Mouse (Mus musculus): ENCODE measurements at regions not wholly inside any gene's neighbourhood (a gene's known extent, or its start where the extent isn't known, plus 50 kb on each side); places are given as distances from the start of the nearest gene placed in this dataset.
"Not testable (repeated sequence)": the region's sequence is repeated elsewhere in the genome, so short reads cannot be mapped to it uniquely, and the experiment has no call there.

DNA sequence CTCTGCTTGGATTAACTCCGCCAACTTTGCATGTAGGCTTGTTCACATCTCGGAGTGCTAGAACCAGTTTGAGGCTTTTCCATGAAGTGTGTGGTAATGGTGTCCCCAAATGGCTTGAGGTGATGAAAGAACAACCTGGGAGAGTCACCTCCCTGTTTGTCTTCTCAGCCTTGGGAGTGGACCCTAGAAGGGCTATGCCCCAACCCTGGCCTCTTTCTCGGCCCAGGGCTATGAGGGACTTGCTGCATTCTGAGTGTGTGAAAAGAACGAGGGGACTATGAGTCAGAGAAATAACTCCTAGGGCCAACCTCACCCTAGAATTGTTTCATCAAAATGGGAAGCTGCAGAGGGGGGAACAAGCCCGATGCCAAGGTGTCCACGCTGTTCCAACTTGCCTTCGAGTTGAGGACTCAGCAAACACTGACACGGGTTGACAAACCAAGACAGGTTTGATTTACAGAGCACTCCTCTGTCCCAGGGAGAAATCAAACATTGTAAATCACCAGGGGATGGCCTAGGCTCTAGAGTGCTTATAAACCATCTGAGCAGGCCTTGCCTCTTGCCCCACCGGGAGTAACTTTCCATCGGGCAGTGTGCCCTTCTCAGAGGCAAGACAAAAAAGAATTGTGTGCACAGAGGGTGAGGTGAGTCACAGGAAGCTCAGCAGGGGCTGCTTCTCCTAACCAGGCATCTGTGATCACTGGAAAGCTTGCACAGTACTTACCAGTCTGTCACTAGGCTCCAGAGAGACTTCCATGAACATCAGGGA is 186.3 kb upstream of the Tmem45b start:
- DNase-seq, result no peak

DNA sequence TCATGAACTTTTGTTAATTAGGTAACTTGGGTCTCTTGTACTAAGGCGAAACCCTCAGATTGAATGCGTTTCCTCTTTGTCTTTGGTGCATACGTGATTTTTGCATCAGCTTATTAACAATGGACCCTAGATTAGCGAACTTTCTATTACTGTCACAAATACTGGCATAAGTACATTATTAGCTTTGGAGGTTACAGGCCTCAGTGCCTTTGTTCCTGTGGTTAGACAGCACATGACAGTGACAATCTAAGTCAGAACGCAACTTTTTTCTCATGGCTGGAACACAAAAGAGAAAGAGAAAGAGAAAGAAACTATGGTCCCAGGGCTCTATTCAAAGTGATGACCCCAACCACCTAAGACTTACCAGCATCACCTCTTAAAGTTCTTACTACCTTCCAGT is 184.8 kb upstream of the Tmem45b start:
- no peak for DNase-seq

DNA sequence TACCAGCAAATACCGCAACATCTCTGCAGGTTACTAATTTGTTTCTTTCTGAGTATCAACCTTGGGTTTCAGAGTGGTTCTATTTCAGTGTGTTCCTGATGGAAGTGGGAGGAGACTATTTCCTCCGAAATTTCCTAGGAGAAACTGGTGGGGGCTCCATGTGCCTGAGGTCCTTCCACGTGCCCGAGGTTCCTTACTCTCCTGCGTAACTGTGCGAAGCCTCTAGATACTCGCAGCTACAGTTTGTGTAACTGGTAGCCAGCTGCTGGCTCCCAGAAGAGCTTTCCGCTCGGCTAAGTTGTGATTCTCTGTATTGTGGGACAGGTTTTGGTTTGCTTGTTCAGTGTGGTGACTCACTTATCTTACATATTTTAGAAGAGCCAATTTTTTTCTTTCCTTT is 184.3 kb upstream of the Tmem45b start:
- DNase-seq, result no peak

DNA sequence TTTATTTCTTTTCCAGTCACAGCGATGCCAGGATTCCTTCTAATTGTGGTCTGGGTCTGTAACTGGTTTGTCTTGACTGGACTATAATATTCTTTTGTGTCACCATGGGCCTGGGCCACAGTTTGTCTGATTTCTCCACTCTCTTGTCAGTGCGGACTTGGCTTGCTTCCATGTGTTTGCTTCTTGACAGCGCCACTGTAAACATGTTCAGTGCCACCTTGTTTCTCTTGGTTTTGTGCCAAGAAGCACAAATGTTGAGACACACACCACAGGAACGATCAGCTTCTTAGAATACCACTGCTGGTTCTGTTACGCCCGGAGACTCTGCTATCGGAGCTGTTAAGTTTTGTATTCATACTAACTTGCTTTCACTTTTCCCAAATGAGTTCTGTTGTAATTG is 180.9 kb upstream of the Tmem45b start:
- DNase-seq, result no peak

DNA sequence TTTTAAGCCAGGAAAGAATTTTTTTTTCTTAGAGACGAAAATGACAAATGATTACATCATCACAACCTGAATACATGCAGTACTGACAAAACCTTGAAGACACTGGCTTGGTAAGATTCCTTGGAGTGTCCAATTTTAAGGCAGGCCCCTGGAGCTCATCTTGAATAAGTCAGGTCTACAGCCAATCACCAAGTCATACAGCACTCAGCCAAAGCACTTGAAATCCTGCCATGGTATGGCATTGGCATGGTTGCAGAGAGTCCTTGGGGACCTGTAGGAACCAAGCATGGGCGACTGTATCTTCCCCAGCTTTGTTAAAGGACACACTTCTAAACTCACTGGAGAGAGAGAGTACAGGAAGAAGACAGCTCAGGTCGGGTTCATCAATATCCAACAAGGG is 179.8 kb upstream of the Tmem45b start:
- no peak for DNase-seq

DNA sequence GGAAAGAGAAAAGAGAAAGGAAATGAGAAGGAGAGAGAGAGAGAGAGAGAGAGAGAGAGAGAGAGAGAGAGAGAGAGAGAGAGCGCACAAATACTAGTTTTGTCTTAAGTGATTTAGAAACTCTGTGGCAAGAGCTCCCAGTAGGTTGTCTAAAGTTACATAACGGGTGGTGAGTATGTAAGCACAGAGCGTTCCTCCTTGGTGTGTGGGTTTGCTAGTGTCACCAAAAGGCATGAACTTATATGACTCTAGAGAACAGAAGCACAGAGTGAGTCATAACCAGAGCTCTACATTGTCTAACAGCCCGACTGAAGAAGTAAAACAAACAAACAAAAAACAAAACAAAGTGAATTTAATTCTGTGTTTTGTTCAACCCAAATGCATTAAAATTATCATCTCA is 177.9 kb upstream of the Tmem45b start:
- no peak for DNase-seq

DNA sequence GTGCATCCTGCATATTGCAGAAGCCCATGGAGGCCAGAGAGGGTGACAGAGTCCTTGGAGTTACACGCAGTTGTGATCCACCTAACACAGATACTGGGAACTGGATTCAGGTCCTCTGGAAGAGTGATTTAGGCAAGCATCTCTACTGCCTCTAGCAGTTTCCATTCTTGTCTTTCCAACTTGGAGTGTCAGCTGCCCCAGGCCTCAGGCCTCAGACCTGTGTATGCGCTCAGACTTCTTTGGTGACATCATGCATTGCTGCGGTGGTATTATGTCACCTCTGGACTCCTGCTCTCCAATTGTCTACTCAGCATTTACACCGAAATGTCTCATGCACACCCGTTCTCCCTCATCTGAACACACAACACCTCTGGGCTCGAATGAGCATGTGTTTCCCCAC is 164.0 kb upstream of the Tmem45b start:
- no peak for DNase-seq

DNA sequence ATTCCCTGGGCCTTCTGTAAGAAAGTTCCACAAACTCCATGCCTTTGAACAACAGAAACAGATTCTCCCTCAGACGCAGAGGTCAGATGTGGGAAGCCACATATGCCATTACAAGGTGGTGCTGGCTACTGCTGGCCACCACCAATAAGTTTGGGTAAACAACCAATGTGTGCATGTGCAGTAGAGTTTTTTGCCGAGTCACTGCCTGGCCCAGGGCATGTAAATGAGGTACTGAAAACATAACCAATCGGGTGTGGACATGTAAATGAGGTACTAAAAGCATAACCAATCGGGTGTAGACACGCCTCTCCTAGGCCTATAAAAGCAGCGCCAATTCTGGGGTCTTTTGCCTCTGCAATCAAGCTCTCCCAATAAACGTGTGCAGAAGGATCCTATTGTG is 157.3 kb upstream of the Tmem45b start:
- not testable (repeated sequence) for DNase-seq

DNA sequence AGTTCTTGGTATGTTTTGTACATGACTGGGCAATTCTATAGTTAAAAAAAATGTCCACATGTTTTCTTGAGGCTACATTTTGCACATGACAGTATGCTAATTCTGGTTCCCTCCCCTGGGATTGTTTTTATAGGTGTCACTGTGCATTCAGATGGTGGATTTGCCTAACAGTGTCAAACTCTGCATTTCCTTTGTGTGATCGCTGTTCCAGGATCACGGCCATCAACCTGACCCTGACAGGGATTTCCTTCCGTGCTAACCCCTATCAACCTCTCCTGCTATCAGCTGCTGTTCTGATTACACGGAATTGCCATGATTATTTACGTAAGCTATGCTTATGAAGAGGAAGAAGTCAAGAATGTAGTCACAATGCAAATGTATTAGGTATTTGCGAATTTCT is 155.1 kb upstream of the Tmem45b start:
- no peak for DNase-seq

DNA sequence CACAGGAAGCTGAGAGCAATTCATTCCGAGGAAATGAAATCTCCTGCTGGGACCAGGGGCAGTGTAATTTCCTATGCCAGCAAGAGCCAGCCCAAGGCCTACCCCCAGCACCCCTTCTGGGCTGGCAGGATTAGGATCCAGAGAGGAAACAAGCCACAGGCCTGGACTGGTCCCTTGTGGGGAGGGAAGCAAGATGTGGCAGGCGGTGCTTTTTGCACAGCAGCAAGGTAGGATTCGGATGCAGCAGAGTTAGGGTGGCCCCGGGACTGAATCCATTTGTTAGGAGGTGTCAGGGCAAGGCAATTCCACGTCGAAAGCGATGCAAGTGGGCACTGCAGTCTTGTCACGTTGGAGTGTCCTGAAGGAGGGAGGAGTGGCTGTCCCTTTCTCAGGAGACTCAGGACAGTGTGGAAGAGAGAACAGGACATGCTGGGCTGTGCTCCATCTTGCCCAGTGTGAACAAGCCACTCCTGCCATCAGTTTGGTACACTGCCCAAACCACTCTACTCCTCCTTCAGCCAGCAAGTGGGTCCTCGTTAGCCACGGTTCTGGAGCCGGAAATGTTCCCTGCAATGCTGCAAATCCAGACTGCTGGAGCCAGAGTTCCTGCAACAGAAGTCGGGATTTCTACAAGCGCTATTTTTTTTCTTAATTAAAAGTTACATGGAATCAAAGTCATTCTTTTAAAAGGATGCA is 150.1 kb upstream of the Tmem45b start:
- DNase-seq, result no peak

DNA sequence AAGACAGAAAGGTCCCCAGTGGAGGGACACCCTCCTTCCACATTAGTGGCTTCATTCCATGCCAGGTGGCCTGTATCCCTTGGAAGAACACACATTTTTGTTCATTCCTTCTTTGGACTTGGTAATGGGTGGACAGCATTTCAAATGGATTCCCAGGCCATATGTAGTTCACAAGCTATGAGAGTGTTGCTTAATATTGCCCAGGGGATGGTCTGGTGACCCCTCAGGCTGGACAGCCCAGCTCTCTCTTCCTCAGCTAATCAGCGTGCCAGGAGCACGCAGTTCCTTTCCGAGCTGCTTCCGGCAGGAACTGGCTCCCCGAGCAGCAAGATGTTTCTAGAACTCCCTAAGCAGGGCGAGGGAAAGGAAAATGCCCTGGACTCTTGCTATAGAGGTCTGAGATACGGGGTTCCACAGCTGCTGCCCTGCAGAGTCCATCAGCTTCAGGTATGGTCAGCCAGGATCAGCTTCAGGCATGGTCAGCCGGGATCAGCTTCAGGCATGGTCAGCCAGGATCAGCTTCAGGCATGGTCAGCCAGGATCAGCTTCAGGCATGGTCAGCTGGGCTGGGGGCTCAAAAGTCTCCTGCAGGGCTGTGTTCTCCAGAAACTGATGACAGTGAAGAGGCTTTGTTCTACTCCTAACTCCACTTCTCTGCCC is 146.9 kb upstream of the Tmem45b start:
- DNase-seq, result no peak

DNA sequence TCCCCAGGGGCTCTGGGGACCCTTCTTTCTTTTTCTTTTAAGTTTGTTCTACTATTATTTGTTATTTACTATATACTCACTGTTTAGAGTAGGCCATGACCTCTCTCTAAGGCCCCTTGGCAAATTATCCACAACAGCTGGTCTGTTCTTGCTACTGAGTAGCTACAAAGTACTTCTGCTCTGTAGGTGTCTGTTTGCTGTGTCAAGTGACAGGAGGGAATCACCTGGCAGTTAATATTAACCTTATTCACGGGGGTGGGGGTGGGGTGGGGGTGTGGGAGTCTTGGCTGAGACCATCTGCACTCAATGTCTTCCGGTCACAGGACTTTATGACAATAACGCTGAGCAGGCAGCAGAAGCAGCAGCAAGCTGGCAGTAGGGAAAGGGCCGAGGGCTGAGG is 146.4 kb upstream of the Tmem45b start:
- no peak for DNase-seq

DNA sequence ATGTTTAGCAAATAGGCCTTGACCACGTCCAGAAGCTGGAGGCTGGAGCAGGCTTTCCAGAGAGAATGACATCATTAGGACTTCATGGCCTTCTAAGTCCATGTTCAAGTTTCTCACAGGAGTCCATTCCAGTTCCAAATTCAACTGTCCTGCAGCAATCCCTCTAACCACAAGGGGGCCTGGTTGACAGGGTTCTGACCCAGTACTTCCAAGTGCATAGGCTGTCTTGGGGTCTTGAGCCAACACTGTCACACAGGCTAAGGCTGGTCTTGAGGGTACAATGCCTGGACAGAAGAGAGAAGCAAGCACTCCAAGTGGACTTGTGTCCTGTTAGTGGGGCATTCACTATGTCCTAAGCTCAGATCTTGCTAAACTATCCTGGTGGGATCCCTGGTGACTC is 145.9 kb upstream of the Tmem45b start:
- no peak for DNase-seq

DNA sequence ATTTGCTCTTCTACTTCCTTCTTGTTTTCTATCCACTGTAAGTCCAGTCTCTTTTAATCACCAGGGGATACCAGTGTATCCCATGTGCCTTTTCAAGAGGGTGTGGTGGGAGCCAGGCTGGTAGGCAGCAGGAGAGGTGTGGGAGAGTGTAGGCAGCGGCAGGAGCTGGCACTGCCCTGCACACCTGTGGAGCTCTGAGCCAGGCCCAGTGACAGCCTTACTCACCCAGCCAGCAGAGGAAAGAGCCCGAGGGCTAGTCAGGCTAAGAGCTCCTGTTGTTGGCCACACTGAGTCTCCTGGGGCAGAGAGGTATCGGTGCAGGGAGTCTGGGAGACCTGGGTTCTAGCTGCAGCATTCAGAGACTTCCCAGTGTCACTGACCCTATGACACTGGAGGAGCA is 145.5 kb upstream of the Tmem45b start:
- DNase-seq, result no peak

DNA sequence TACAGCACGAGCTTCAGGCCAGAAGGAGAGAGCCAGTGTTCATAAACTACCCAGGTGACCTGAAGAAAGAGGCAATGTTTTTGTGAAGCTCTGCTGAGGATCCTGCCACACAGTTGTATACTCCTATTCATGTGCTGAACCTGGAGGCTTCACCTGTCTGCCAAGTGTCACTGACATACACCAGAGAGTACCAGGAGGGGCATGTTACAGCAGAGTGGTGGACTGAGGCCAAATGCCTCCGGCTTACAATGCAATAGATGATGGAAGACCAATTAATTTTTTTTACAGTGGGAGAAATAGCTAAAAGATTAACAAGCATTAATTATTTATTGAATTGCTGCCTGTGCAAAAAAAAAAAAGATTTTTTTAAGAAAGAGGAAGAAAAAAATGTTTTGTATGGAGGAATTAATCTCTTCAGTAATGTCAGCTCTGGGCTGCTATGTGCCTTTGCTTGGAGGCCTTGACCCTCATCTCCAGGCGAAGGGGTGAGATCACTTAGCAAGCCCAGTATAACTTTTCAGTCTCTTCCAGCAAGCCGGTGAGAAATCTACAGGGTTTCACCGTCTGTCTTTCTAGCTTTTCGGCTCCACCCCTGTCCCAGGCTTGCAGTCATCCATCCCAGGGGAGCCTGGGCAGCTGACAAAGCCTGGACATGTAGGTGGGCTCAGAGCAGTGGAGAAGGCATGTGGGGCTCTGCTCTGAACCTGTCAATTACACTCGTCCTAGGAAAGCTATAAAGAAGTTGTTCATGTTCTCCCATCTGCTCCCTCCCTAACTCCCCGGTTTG is 144.0 kb upstream of the Tmem45b start:
- DNase-seq, result no peak

DNA sequence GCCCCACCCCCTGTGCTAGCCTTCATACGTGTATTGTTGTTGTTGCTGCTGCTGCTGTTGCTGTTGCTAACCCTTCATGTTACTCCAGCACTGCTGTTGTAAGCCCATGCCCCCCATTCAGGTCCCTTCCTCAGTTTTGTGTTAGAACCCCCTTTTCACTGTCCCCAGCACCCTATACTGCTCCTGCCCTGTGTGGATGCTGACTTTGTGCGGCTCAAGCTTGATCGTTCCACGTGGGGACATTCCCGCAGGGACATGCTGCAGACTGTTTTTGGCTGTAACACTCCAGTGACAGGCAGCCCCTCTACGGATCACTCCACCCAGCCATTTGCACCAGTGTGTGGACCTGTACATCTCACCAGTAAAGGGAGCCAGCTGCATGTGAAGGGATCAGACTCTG is 142.7 kb upstream of the Tmem45b start:
- no peak for DNase-seq

DNA sequence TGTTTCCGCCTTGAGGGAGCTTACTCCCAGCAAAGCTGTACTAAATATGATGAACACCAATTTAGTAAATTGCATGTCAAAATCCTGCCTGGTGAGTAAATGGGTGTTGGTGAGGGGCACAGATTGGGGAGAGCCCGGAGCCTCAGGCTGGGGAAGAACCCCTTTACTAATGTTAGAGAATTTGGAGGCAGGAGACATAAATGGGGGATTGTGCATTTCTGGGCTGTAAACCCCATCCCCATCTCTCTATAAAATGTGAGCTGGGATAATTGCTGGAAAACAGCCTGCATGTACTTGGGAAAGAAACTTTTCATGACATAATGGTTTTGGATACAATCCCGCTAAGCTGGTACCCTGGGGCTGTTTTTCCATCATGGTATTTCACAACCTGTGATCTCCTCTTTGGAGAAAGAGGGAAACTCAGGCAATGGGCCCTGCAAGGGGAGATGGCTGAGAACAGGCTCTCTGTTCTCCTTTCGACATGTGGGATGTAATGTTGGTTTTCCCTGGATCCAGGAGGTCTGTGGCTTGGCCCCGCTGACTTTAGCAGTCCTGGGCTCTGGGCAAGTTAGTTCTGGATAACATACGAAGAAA is 140.3 kb upstream of the Tmem45b start:
- DNase-seq, result no peak

DNA sequence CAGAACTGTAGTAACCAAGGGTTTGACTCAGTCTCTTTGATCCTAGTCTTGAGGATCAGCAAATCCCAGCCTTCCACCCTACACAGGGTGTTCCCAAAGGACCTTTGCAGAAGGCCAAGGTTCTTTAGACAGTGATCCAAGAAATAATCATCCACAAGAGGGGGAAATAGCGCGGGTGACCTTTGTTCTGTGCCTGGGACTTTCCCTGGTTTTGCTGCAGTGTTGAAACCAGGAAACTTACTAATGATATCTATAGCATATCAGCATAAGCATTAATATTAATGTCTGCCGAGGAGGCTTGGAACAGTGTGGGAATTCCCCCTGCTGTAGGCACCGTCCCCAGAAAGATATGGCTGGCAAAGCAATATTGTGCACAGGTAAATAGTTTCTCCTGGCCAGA is 138.4 kb upstream of the Tmem45b start:
- DNase-seq, result no peak

DNA sequence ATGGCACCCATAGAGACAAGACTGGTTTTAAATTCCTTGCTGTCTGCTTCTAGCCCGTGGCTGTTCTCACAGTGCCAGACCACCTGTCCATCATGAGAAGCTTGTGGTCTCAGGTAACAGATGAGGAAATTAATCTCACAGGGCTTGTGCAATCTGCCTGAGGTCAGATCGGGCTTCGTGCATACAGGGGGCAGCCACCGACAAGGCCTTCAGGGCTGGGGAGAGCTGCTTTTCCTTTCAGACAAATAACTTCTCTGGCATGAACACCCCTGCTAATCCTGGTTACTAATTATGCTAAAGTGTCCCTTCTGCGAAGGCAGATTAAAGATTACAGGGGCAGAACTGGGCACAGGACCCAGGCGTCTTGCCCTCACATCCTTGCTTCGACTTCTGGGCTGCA is 130.8 kb upstream of the Tmem45b start:
- DNase-seq, result no peak

DNA sequence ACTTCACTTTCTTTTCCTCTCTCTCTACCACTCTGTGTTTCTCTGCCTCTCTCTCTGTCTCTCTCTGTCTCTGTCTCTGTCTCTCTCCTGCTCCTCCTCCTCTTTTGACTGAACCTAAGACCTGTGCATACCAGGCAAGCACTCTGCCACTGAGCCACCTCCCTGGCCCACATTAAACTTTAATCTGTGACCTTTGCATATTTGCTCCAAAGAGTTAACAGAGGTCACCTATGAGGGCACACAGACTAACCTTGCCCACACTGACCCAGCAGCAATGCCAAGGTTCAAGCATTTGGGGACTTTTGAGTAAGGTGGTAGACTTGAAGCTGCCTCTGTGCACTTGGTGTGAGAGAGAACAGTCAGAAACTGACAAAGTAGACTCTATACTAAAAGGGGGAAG is 123.4 kb upstream of the Tmem45b start:
- DNase-seq, result no peak

DNA sequence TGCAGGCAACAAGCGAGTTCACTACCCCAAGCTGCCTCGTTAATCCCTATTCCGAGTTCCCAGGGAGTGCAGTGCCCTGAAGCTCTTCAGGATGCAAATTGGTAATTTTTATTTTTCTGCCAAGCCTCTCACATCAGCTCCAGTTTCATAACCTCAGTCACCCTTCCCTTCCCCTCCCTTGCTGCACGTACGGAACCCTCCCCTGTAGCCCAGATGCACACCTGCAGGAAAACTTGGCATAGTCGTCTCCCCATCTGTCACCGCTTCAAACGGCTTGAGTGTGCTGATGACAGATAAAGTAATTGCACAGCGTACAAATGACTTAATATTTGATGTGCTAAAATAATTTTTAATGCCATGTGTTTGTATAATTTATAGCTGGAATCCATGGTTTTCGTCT is 119.7 kb upstream of the Tmem45b start:
- DNase-seq, result no peak

DNA sequence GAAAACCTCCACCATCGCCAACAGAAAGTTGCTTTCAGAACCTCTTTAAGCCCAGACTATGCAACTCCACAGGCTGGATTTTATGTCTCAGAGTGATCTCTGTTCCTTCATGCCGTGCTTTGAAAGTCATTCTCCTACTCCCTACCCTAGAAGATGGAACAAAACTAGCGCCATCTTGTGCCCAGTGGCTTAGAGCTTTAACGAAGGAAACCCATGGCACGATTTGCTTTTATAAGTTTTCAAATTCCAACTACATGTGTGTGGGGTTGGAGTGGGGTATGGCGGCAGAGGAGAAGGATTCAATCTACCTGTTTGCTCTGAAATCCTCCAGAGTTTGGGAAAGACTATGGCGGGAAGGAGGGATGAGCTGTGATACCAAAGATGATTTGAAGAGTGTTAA is 118.7 kb upstream of the Tmem45b start:
- no peak for DNase-seq

DNA sequence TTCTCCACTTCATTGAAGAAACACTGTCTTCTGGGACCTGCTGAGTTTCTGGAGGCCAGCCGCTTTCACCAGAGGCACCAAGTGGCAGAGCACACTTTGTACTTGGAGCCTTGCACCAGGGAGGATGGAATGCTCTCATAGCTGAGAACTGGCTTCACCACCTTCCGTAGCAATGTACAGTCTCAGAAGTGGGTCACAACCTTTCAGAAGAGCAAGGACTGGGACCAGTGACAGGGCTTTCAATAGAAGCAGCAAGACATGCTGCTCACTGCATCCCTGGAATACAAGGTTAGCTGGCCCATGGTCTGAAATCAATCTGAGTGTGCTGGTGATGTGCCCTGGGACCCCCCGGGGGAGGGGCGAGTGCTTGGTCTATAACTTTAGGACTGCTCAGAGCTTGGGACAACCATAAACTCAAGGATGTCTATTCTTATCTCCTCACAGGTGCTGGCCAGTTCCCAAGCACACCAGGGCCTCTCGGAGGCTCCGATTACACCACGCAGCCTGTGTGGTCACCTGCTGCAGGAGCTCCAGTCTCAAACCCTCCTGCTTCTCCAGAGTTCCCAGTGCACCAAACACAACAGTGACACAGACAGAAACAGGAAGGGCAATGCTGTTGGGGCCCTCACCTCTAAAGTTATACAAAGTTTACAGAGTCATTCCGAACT is 114.4 kb upstream of the Tmem45b start:
- DNase-seq, result no peak

Data from cerebellum, adult 9-11 months (tissue).